Mouse (Mus musculus): ENCODE data around the gene Ahcyl1. TPM values are rescaled to one million over a fixed set of nuclear protein-coding genes. Genes with fewer than 3 reads are reported as not detected.

Ahcyl1 gene
- total and polyA plus RNA-seq, 3 experiments = 21.4 to 146 (median 54.9) TPM

DNA sequence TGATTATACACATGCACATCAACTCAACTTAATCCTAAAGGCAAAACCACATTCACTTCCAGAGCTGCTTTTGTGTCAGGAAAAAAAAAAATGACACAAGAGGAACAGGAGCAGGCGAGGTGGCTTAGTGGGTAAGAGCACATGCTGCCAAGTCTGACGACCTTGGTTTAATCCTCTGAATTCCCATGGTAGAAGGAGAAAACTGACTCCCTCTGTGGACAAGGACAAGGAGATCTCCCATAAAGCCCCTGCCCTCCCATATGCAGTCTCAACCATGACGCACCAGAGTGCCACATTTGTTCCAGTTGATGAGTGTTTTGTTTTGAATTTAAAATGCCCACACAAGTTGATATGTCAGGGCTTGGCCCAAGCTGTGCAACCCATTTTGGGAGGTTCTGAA lies 12.8 kb upstream of the Ahcyl1 start:
- Histone ChIP-seq H3K4me1 (ENCODE audit: insufficient read depth, low read depth, low read length) (no peaks in the 10 kb centered on the region), H3K9me3 (replicated peaks) (no peaks in the 10 kb centered on the region), H3K4me3 (ENCODE audit: low read depth, low read length) (no peak overlapping the region), H3K36me3 (replicated peaks) (no peaks in the 10 kb centered on the region), H3K27me3 (ENCODE audit: insufficient read depth, low read length) (peaks cover 32% of the 10 kb centered on the region)
- TF ChIP-seq POLR2AphosphoS5 (IDR thresholded peaks at IDR 0.05; ENCODE audit: insufficient replicate concordance, low read depth, low read length) = no peak
- no peak for TF ChIP-seq GATA2 (IDR thresholded peaks at IDR 0.05; ENCODE audit: borderline replicate concordance, low read depth, low read length)
- TF ChIP-seq CTCF (IDR thresholded peaks at IDR 0.05; ENCODE audit: low read depth, low read length) = no peak
- no peak for TF ChIP-seq TAL1 (conservative IDR thresholded peaks at IDR 0.05; ENCODE audit: low read depth, low read length)
- TF ChIP-seq GATA1 (IDR thresholded peaks at IDR 0.05; ENCODE audit: borderline replicate concordance, low read length) = no peak
- no peak for DNase-seq (ENCODE audit: low spot score)
- ATAC-seq (ENCODE audit: extremely low read depth, insufficient number of reproducible peaks, low FRiP score, poor library complexity, severe bottlenecking) = no peak

GRCm38 (mm10) chr3:107707239-107707638 lies 10.9 kb upstream of the Ahcyl1 start:
- DNase-seq (ENCODE audit: low spot score) = no peak
- H3K4me3 ChIP-seq (ENCODE audit: low read depth, low read length) = no peak overlapping the region
- H3K36me3 ChIP-seq (replicated peaks) = no peaks in the 10 kb centered on the region
- TF ChIP-seq TAL1 (conservative IDR thresholded peaks at IDR 0.05; ENCODE audit: low read depth, low read length) (no peak), POLR2AphosphoS5 (IDR thresholded peaks at IDR 0.05; ENCODE audit: insufficient replicate concordance, low read depth, low read length) (no peak), GATA1 (IDR thresholded peaks at IDR 0.05; ENCODE audit: borderline replicate concordance, low read length) (no peak), GATA2 (IDR thresholded peaks at IDR 0.05; ENCODE audit: borderline replicate concordance, low read depth, low read length) (no peak), CTCF (IDR thresholded peaks at IDR 0.05; ENCODE audit: low read depth, low read length) (no peak)
- ATAC-seq (ENCODE audit: extremely low read depth, insufficient number of reproducible peaks, low FRiP score, poor library complexity, severe bottlenecking) = no peak
- H3K27me3 ChIP-seq (ENCODE audit: insufficient read depth, low read length) = peaks cover 41% of the 10 kb centered on the region
- no peaks in the 10 kb centered on the region for H3K9me3 ChIP-seq (replicated peaks)
- no peaks in the 10 kb centered on the region for H3K4me1 ChIP-seq (ENCODE audit: insufficient read depth, low read depth, low read length)

DNA sequence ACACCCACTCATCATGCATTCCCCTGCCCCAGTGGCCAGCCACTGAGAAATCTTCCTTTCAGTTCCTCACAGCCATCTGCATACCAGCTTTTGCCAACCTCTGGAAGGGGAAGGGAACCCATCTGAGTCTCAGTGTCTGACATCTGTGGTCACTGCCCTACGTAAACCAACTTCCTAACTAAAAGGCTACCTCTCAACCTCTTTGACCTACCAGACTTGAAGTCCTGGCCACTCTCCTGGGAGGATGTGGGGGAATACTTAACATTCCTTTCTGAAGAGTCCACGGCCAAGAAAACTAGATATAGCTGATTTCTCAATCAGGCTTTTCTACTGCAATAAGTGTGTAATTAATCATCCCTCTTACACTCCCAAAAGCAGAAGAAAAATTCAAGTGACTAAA lies 9.8 kb upstream of the Ahcyl1 start:
- Histone ChIP-seq H3K27me3 (ENCODE audit: insufficient read depth, low read length) (peaks cover 42% of the 10 kb centered on the region), H3K4me3 (ENCODE audit: low read depth, low read length) (no peak overlapping the region), H3K9me3 (replicated peaks) (no peaks in the 10 kb centered on the region), H3K4me1 (ENCODE audit: insufficient read depth, low read depth, low read length) (no peaks in the 10 kb centered on the region), H3K36me3 (replicated peaks) (no peaks in the 10 kb centered on the region)
- ATAC-seq (ENCODE audit: extremely low read depth, insufficient number of reproducible peaks, low FRiP score, poor library complexity, severe bottlenecking) (no peak), DNase-seq (ENCODE audit: low spot score) (no peak)
- TF ChIP-seq TAL1 (conservative IDR thresholded peaks at IDR 0.05; ENCODE audit: low read depth, low read length) = no peak
- TF ChIP-seq CTCF (IDR thresholded peaks at IDR 0.05; ENCODE audit: low read depth, low read length) = no peak
- no peak for TF ChIP-seq GATA2 (IDR thresholded peaks at IDR 0.05; ENCODE audit: borderline replicate concordance, low read depth, low read length)
- no peak for TF ChIP-seq POLR2AphosphoS5 (IDR thresholded peaks at IDR 0.05; ENCODE audit: insufficient replicate concordance, low read depth, low read length)
- TF ChIP-seq GATA1 (IDR thresholded peaks at IDR 0.05; ENCODE audit: borderline replicate concordance, low read length) = no peak

GRCm38 (mm10) chr3:107704371-107704705 lies 8.0 kb upstream of the Ahcyl1 start:
- Histone ChIP-seq H3K4me1 (ENCODE audit: insufficient read depth, low read depth, low read length) (no peaks in the 10 kb centered on the region), H3K36me3 (replicated peaks) (no peaks in the 10 kb centered on the region), H3K9me3 (replicated peaks) (no peaks in the 10 kb centered on the region), H3K4me3 (ENCODE audit: low read depth, low read length) (no peak overlapping the region), H3K27me3 (ENCODE audit: insufficient read depth, low read length) (peaks cover 56% of the 10 kb centered on the region)
- ATAC-seq (ENCODE audit: extremely low read depth, insufficient number of reproducible peaks, low FRiP score, poor library complexity, severe bottlenecking) (no peak), DNase-seq (ENCODE audit: low spot score) (no peak)
- TF ChIP-seq POLR2AphosphoS5 (IDR thresholded peaks at IDR 0.05; ENCODE audit: insufficient replicate concordance, low read depth, low read length) (no peak), GATA2 (IDR thresholded peaks at IDR 0.05; ENCODE audit: borderline replicate concordance, low read depth, low read length) (no peak), GATA1 (IDR thresholded peaks at IDR 0.05; ENCODE audit: borderline replicate concordance, low read length) (no peak), TAL1 (conservative IDR thresholded peaks at IDR 0.05; ENCODE audit: low read depth, low read length) (no peak), CTCF (IDR thresholded peaks at IDR 0.05; ENCODE audit: low read depth, low read length) (no peak)

DNA sequence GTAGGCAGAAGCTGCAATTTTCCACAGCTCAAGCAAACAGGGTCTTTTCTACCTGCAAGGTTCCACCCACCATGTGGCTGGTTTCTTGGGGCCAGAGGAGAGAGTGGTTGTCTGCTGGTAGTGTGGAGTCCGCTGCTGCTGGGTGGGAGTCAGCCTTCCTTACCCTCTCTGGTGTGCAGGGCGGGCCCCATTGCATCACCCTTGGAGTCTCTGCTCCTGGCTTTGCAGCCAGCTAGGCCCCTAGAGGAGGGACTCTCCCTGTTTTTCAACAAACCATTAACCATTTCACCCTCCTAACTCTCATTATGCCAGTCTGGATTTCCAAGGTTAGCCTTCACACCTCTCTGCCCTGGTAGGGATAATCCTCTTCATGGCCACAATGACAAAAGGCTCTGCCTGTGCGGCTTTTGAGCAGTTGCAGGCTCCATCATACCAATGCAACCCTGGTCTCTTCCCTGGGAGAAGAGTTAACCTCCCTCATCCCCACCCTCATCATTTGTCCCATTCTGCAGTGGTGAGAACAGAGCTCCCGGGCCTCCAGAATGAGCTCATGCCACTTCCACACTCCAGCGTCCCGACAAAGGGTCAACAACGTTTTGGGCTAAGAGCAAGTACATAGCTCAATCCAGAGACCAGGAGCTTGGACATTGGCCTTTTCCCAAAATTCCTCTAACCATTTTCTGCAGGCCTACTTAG lies 7.5 kb upstream of the Ahcyl1 start:
- DNase-seq (ENCODE audit: low spot score) (no peak), ATAC-seq (ENCODE audit: extremely low read depth, insufficient number of reproducible peaks, low FRiP score, poor library complexity, severe bottlenecking) (no peak)
- Histone ChIP-seq H3K27me3 (ENCODE audit: insufficient read depth, low read length) (peaks cover 61% of the 10 kb centered on the region), H3K4me3 (ENCODE audit: low read depth, low read length) (no peak overlapping the region), H3K36me3 (replicated peaks) (no peaks in the 10 kb centered on the region), H3K4me1 (ENCODE audit: insufficient read depth, low read depth, low read length) (no peaks in the 10 kb centered on the region), H3K9me3 (replicated peaks) (no peaks in the 10 kb centered on the region)
- no peak for TF ChIP-seq TAL1 (conservative IDR thresholded peaks at IDR 0.05; ENCODE audit: low read depth, low read length)
- no peak for TF ChIP-seq GATA2 (IDR thresholded peaks at IDR 0.05; ENCODE audit: borderline replicate concordance, low read depth, low read length)
- no peak for TF ChIP-seq GATA1 (IDR thresholded peaks at IDR 0.05; ENCODE audit: borderline replicate concordance, low read length)
- TF ChIP-seq CTCF (IDR thresholded peaks at IDR 0.05; ENCODE audit: low read depth, low read length) = no peak
- TF ChIP-seq POLR2AphosphoS5 (IDR thresholded peaks at IDR 0.05; ENCODE audit: insufficient replicate concordance, low read depth, low read length) = no peak

DNA sequence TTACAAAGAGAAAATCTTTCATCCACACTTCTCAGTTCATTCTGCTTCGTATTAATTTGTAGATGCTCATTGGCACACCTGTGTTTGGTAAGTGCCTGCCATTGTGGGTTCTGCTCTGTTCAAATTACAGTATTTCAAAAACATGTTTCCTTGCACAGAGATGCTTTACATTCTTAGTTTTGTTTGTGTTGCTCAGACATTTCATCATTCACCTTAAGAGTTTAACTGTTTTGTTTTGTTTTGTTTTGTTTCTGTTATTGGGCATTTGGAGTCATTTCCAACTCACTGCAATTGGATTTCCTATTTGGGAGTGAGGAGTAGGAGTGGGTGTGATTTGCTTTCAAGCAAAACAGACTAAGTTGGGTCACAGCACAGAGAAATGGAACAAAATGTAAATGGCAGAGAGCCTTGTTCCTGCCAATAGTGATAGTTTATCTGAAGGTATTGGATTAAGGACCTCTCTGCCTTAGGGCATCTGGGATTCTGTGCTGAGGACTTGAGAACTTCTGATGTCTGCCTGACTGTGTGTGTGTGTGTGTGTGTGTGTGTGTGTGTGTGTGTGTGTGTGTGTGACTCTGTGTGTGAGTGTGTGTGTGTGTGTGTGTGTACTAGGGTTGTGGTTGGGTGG lies 5.5 kb upstream of the Ahcyl1 start:
- DNase-seq (ENCODE audit: low spot score) (no peak), ATAC-seq (ENCODE audit: extremely low read depth, insufficient number of reproducible peaks, low FRiP score, poor library complexity, severe bottlenecking) (no peak)
- peaks cover 54% of the 10 kb centered on the region for H3K27me3 ChIP-seq (ENCODE audit: insufficient read depth, low read length)
- H3K4me1 ChIP-seq (ENCODE audit: insufficient read depth, low read depth, low read length) = peaks cover 2% of the 10 kb centered on the region; the same call in 1 of the 2 replicates
- no peak overlapping the region for H3K4me3 ChIP-seq (ENCODE audit: low read depth, low read length)
- no peaks in the 10 kb centered on the region for H3K36me3 ChIP-seq (replicated peaks)
- TF ChIP-seq TAL1 (conservative IDR thresholded peaks at IDR 0.05; ENCODE audit: low read depth, low read length) = no peak
- TF ChIP-seq GATA2 (IDR thresholded peaks at IDR 0.05; ENCODE audit: borderline replicate concordance, low read depth, low read length) = no peak
- no peak for TF ChIP-seq CTCF (IDR thresholded peaks at IDR 0.05; ENCODE audit: low read depth, low read length)
- TF ChIP-seq POLR2AphosphoS5 (IDR thresholded peaks at IDR 0.05; ENCODE audit: insufficient replicate concordance, low read depth, low read length) = no peak
- TF ChIP-seq GATA1 (IDR thresholded peaks at IDR 0.05; ENCODE audit: borderline replicate concordance, low read length) = no peak
- H3K9me3 ChIP-seq (replicated peaks) = no peaks in the 10 kb centered on the region

Measured in G1E (cell line).